Mouse (Mus musculus) heart, embryonic 16.5 days (tissue): ENCODE data around the gene Zfp605. TPM values are rescaled to one million over a fixed set of nuclear protein-coding genes. Genes with fewer than 3 reads are reported as not detected.
"Not testable (repeated sequence)": the region's sequence is repeated elsewhere in the genome, so short reads cannot be mapped to it uniquely, and the experiment has no call there.

Experiments used
- ATAC-seq: fragments of 200-750 bp; cut with Nextera tagmentation; replicated peaks from 2 replicates; pipeline ENCODE4 v1.8.0; 2017; ENCODE audit warnings: moderate number of reproducible peaks; ENCODE audit not compliant: insufficient read depth, low FRiP score; ENCODE audit errors: extremely low read depth
- H3K27ac ChIP-seq: fragments of 300-500 bp; sonication (generic); 2 replicates; pipeline ENCODE4 v1.5.1; 2014; ENCODE audit warnings: mild to moderate bottlenecking, low read length, control low read depth, moderate library complexity
- H3K27me3 ChIP-seq: fragments of 300-500 bp; sonication (generic); 2 replicates; pipeline ENCODE4 v1.6.1; 2014; ENCODE audit warnings: low read length, mixed read lengths; ENCODE audit not compliant: control insufficient read depth, insufficient read depth
- H3K36me3 ChIP-seq: fragments of 300-500 bp; sonication (generic); 2 replicates; pipeline ENCODE4 v1.6.1; 2014; ENCODE audit not compliant: control insufficient read depth, insufficient read depth
- H3K4me1 ChIP-seq: fragments of 300-500 bp; sonication (generic); 2 replicates; pipeline ENCODE4 v1.6.1; 2014; ENCODE audit warnings: low read length, mixed read lengths; ENCODE audit not compliant: control insufficient read depth, insufficient read depth
- H3K4me2 ChIP-seq: fragments of 300-500 bp; sonication (generic); 2 replicates; pipeline ENCODE4 v1.6.1; 2014; ENCODE audit warnings: low read depth, mild to moderate bottlenecking, control low read depth, low read length
- H3K4me3 ChIP-seq: fragments of 300-500 bp; sonication (generic); 2 replicates; pipeline ENCODE4 v1.5.1; 2014; ENCODE audit warnings: mild to moderate bottlenecking, control low read depth, low read length
- H3K9ac ChIP-seq: fragments of 300-500 bp; sonication (generic); 2 replicates; pipeline ENCODE4 v1.6.1; 2014; ENCODE audit warnings: low read length, control low read depth
- H3K9me3 ChIP-seq: fragments of 300-500 bp; sonication (generic); replicated peaks from 2 replicates; pipeline ENCODE4 v1.6.1; 2016; ENCODE audit warnings: low read length; ENCODE audit not compliant: control insufficient read depth
- WGBS: fragments of 180-500 bp; shearing (Covaris S2); extraction: QIAGEN DNeasy Blood & Tissue Kit; methylation state at CpG from one replicate; pipeline ENCODE4 v1.1.7; 2014; 5-methylcytosine and 5-hydroxymethylcytosine counted together
- polyA plus RNA-seq: library from polyadenylated mRNA; unstranded; fragments of >200 nt; fragmentation: Nextera tagmentation; extraction: Ambion mirVana; gene quantifications from 2 replicates; pipeline ENCODE4 v1.2.1, GENCODE M21; 2015

The Zfp605 gene
- 2.0 and 2.7 TPM in 2 replicates for polyA plus RNA-seq

GRCm38 (mm10) chr5:110109991-110110441 lies at the start of gene Zfp605:
Zfp605 (plus strand) TSS chr5:110110092.
- peaks cover 15% of the 10 kb centered on the region for H3K4me1 ChIP-seq
- peak within 1 kb of the TSS; percentile 92 for H3K27ac ChIP-seq
- no peaks in the 10 kb centered on the region for H3K27me3 ChIP-seq
- peak; percentile 38 for ATAC-seq
- WGBS = under 1% methylated on average over 12 of the region's 12 CpGs
- peak within 1 kb of the TSS; percentile 77 for H3K9ac ChIP-seq
- peaks cover 29% of the 10 kb centered on the region for H3K36me3 ChIP-seq
- peak within 1 kb of the TSS; percentile 84 for H3K4me2 ChIP-seq
- H3K9me3 ChIP-seq = no peaks in the 10 kb centered on the region
- H3K4me3 ChIP-seq = peak within 1 kb of the TSS; percentile 80

- not testable (repeated sequence) for H3K4me2 ChIP-seq, H3K4me1 ChIP-seq, H3K27me3 ChIP-seq, H3K27ac ChIP-seq, H3K9ac ChIP-seq, H3K4me3 ChIP-seq, H3K36me3 ChIP-seq, ATAC-seq
- 79% methylated on average over 2 of the region's 2 CpGs for WGBS
- H3K9me3 ChIP-seq = peaks cover 23% of the 10 kb centered on the region
These were observed 37.5 kb upstream of the Zfp605 start, which contains the start of gene Gm17655 for GRCm38 (mm10) chr5:110072413-110072812. Gm17655 (minus strand) TSS chr5:110072513.

GRCm38 (mm10) chr5:110082961-110083360 lies 26.9 kb upstream of the Zfp605 start:
- ATAC-seq = no peak
- 75% methylated on average over 4 of the region's 4 CpGs for WGBS

GRCm38 (mm10) chr5:110086161-110086866 lies 23.6 kb upstream of the Zfp605 start:
- Histone ChIP-seq H3K9ac (no peak overlapping the region), H3K36me3 (no peaks in the 10 kb centered on the region), H3K9me3 (0 out of 2 replicates have a peak, but pooled peaks cover 1% of the 10 kb centered on the region), H3K4me3 (no peak overlapping the region), H3K27ac (no peak overlapping the region), H3K27me3 (no peaks in the 10 kb centered on the region), H3K4me2 (no peak overlapping the region), H3K4me1 (no peaks in the 10 kb centered on the region)
- no peak for ATAC-seq
- 25% methylated on average over 14 of the region's 14 CpGs for WGBS

More at GRCm38 (mm10) chr5:110082961-110083360, 26.9 kb upstream of the Zfp605 start:
- no peaks in the 10 kb centered on the region for H3K27me3 ChIP-seq
- H3K9ac ChIP-seq = no peak overlapping the region
- no peak overlapping the region for H3K27ac ChIP-seq
- H3K4me2 ChIP-seq = no peak overlapping the region
- no peaks in the 10 kb centered on the region for H3K4me1 ChIP-seq
- 0 out of 2 replicates have a peak, but pooled peaks cover 5% of the 10 kb centered on the region for H3K36me3 ChIP-seq
- peaks cover 7% of the 10 kb centered on the region for H3K9me3 ChIP-seq
- H3K4me3 ChIP-seq = no peak overlapping the region

- WGBS = 46% methylated on average over 2 of the region's 2 CpGs
- no peaks in the 10 kb centered on the region for H3K9me3 ChIP-seq
- no peak overlapping the region for H3K9ac ChIP-seq
- H3K4me2 ChIP-seq = no peak overlapping the region
- H3K4me3 ChIP-seq = no peak overlapping the region
- H3K27ac ChIP-seq = no peak overlapping the region
- peak; percentile 34 for ATAC-seq
- H3K36me3 ChIP-seq = no peaks in the 10 kb centered on the region
- peaks cover 3% of the 10 kb centered on the region; the same call in 1 of the 2 replicates for H3K4me1 ChIP-seq
- no peaks in the 10 kb centered on the region for H3K27me3 ChIP-seq
These were observed 18.3 kb upstream of the Zfp605 start for GRCm38 (mm10) chr5:110091546-110091945.

GRCm38 (mm10) chr5:110094030-110094846 lies 15.7 kb upstream of the Zfp605 start, which contains the start of gene Gm35315:
Gm35315 (minus strand) TSS chr5:110094420.
- ATAC-seq = peak; percentile 90
- H3K4me3 ChIP-seq = peak within 1 kb of the TSS; percentile 60
- peaks cover 3% of the 10 kb centered on the region; the same call in 1 of the 2 replicates for H3K4me1 ChIP-seq
- no peaks in the 10 kb centered on the region for H3K36me3 ChIP-seq
- WGBS = 2% methylated on average over 22 of the region's 25 CpGs
- no peaks in the 10 kb centered on the region for H3K9me3 ChIP-seq
- peak within 1 kb of the TSS; percentile 82 for H3K4me2 ChIP-seq
- peak within 1 kb of the TSS; percentile 63 for H3K9ac ChIP-seq
- no peaks in the 10 kb centered on the region for H3K27me3 ChIP-seq
- peak within 1 kb of the TSS; percentile 67 for H3K27ac ChIP-seq

GRCm38 (mm10) chr5:110094847-110095213 lies 15.1 kb upstream of the Zfp605 start:
- Histone ChIP-seq H3K4me2 (peak overlapping the region; percentile 82), H3K9ac (peak overlapping the region; percentile 63), H3K4me3 (peak overlapping the region; percentile 60), H3K27me3 (no peaks in the 10 kb centered on the region), H3K27ac (peak overlapping the region; percentile 67), H3K4me1 (peaks cover 3% of the 10 kb centered on the region; the same call in 1 of the 2 replicates), H3K36me3 (no peaks in the 10 kb centered on the region), H3K9me3 (no peaks in the 10 kb centered on the region)
- under 1% methylated on average over 4 of the region's 4 CpGs for WGBS
- ATAC-seq = no peak

- H3K4me3 ChIP-seq = no peak overlapping the region
- H3K9ac ChIP-seq = no peak overlapping the region
- no peak overlapping the region for H3K4me2 ChIP-seq
- 52% methylated on average over 1 of the region's 1 CpGs for WGBS
- H3K27ac ChIP-seq = peak overlapping the region; percentile 10; the same call in 1 of the 2 replicates
- no peak for ATAC-seq
- H3K27me3 ChIP-seq = peaks cover 4% of the 10 kb centered on the region
- peaks cover 13% of the 10 kb centered on the region for H3K36me3 ChIP-seq
- H3K9me3 ChIP-seq = no peaks in the 10 kb centered on the region
- peaks cover 21% of the 10 kb centered on the region for H3K4me1 ChIP-seq
These were observed 10.9 kb upstream of the Zfp605 start for GRCm38 (mm10) chr5:110098991-110099477.
